Mouse (Mus musculus): ENCODE measurements around the gene Unc45b. TPM values are rescaled to one million over a fixed set of nuclear protein-coding genes. Genes with fewer than 3 reads are reported as not detected.
"Not testable (repeated sequence)": the region's sequence is repeated elsewhere in the genome, so short reads cannot be mapped to it uniquely, and the experiment has no call there.

Unc45b gene
- polyA plus RNA-seq, 1 experiment = 7.1 TPM

DNA sequence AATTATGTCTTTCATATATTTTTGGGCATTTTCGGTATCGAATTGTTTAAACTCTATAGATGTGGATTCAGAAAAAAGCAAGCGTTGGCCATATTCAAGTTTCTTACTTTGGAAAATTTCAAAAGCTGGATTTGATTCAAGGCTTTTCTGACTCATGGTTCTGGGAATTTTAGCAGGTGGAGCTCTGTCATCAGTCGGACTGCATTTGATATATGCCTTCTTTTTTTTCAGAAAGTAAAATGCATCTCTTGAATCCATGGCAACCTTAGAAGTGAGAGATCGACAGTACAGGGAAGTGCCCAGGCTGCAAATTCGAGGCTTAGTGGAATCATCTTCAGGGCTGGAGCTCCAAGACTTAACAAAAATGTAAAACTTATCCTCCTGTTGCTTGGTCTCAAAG, 77.3 kb downstream of the Unc45b start:
- WGBS = 88% methylated on average over 6 of the region's 6 CpGs

DNA sequence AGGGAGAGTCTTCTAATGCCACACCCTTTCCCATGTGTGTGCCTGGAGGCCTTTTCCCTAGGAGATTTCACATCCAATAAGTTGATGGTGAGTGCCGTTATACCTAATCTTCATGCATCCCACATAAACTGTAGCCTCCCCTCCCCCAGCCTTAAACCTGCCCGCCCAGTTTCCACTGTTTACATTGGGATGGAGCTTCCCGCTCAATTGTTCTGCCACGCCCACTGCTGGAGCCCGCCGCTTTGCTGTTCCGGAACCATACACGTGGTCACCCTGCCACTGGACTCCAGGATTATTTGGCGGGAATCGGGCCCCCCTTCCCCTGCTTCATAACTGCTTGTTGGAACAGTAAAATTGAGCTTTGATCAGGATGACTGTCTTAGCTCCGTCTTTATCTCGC, 79.0 kb downstream of the Unc45b start:
- WGBS = 75% methylated on average over 12 of the region's 12 CpGs
- TF ChIP-seq CTCF (IDR thresholded peaks at IDR 0.05; ENCODE audit: borderline replicate concordance, control insufficient read depth, extremely low read depth, insufficient read depth, low read length, poor library complexity) (no peak), POLR2A (IDR thresholded peaks at IDR 0.05; ENCODE audit: control insufficient read depth, extremely low read depth, insufficient read depth, low read length, poor library complexity) (no peak)
- H3K4me1 ChIP-seq (replicated peaks; ENCODE audit: control insufficient read depth, insufficient read depth, low read length) = peaks cover 11% of the 10 kb centered on the region
- H3K27me3 ChIP-seq (ENCODE audit: control insufficient read depth, insufficient read depth, low read length) = no peaks in the 10 kb centered on the region
- H3K4me3 ChIP-seq (ENCODE audit: control insufficient read depth, insufficient read depth, low read length) = no peak overlapping the region
- H3K36me3 ChIP-seq (ENCODE audit: control insufficient read depth, insufficient read depth, low read length) = no peaks in the 10 kb centered on the region
- H3K27ac ChIP-seq (ENCODE audit: control insufficient read depth, insufficient read depth, low read length) = no peak overlapping the region
- DNase-seq = no peak

More for the DNA sequence above, 77.3 kb downstream of the Unc45b start:
- H3K27ac ChIP-seq (ENCODE audit: control insufficient read depth, insufficient read depth, low read length) = no peak overlapping the region
- peaks cover 11% of the 10 kb centered on the region for H3K4me1 ChIP-seq (replicated peaks; ENCODE audit: control insufficient read depth, insufficient read depth, low read length)
- H3K36me3 ChIP-seq (ENCODE audit: control insufficient read depth, insufficient read depth, low read length) = no peaks in the 10 kb centered on the region
- H3K27me3 ChIP-seq (ENCODE audit: control insufficient read depth, insufficient read depth, low read length) = no peaks in the 10 kb centered on the region
- no peak overlapping the region for H3K4me3 ChIP-seq (ENCODE audit: control insufficient read depth, insufficient read depth, low read length)
- no peak for DNase-seq
- TF ChIP-seq CTCF (IDR thresholded peaks at IDR 0.05; ENCODE audit: borderline replicate concordance, control insufficient read depth, extremely low read depth, insufficient read depth, low read length, poor library complexity) (no peak), POLR2A (IDR thresholded peaks at IDR 0.05; ENCODE audit: control insufficient read depth, extremely low read depth, insufficient read depth, low read length, poor library complexity) (no peak)

DNA sequence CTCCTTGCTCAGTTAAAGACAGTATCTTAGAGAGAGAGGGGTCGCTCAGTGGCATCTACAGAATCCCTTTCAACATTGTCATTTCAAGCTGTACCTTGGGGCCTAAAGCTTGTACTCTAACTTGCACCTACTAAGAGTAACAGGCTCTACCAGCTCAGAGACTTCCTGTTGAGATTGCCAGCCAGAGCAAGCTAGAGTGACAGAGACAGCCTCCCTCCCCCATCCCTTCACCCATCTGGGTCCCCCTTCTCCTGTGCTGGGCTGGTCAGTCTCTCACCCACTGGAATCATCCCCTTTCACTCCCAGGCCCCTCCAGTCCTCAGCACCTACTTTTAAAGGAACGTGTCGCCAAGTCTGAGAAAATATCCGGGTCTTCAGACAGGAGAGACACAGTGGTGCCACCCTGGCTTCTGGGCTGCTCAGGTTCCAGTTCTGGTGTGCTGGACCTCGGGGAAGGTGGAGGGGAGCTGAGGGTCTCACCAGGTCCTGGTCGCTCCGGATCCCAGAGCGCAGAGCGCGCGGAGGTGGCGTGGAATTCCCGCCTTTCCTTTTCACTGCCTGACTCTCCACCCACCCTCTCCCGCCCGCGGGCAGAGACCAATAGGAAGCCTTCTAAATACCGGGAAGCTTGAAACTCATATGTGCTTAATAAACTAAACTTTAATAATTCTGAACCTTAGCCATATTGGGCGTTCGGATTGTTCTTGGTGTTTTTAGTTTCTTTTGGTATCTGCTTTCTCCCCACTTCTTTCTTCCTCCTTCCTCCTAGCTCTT, 80.4 kb downstream of the Unc45b start:
- 0 out of 2 replicates have a peak, but pooled peaks have one; percentile 24 for TF ChIP-seq POLR2A (IDR thresholded peaks at IDR 0.05; ENCODE audit: control insufficient read depth, extremely low read depth, insufficient read depth, low read length, poor library complexity)
- peak overlapping the region; percentile 72 for H3K4me3 ChIP-seq (ENCODE audit: control insufficient read depth, insufficient read depth, low read length)
- WGBS = 5% methylated on average over 19 of the region's 19 CpGs

DNA sequence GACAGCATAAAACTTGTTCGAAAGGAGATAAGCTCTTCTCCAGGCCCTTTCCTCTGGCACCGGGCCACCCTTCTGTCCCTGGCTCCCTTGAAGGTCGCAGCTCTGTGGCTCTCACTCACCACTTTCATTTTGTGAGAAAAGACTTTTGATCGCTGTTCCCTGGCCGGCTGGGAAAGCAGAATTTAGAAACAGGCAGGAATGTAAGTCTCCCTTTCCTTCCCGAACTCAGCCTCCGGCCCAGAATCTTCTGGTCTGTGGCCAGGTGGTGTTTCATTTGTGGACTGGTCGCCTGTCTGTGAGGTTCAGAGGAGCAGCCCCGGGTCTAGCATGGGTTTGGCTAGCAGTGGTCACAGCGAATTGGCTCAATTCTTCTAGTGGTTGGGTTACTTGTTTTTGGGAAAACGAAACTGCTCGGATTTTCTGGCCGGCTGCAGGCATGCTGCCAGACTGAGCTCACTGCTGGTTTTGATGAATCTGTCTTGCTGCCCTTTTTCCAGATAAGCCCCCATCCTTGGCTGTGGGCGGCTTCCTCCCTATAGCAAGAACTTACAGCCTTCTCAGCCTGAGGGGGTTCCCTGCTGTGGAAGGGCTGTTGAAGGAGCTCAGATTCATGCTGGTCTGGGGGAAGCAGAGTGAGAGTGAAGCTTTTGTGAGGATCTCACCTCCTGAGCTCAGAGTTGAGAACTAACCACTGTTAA, 81.3 kb downstream of the Unc45b start, which contains the start of gene Slfn9:
TSS of gene Slfn9 (minus strand) at position 362 of the 698 bp plus-strand sequence.
- peak within 1 kb of the TSS; percentile 72 for H3K4me3 ChIP-seq (ENCODE audit: control insufficient read depth, insufficient read depth, low read length)
- H3K27me3 ChIP-seq (ENCODE audit: control insufficient read depth, insufficient read depth, low read length) = no peaks in the 10 kb centered on the region
- no peak for DNase-seq
- H3K36me3 ChIP-seq (ENCODE audit: control insufficient read depth, insufficient read depth, low read length) = no peaks in the 10 kb centered on the region
- TF ChIP-seq CTCF (IDR thresholded peaks at IDR 0.05; ENCODE audit: borderline replicate concordance, control insufficient read depth, extremely low read depth, insufficient read depth, low read length, poor library complexity) = no peak
- TF ChIP-seq POLR2A (IDR thresholded peaks at IDR 0.05; ENCODE audit: control insufficient read depth, extremely low read depth, insufficient read depth, low read length, poor library complexity) = no peak
- H3K27ac ChIP-seq (ENCODE audit: control insufficient read depth, insufficient read depth, low read length) = peak within 1 kb of the TSS; percentile 40; the same call in 1 of the 2 replicates
- 4% methylated on average over 14 of the region's 14 CpGs for WGBS
- peaks cover 11% of the 10 kb centered on the region for H3K4me1 ChIP-seq (replicated peaks; ENCODE audit: control insufficient read depth, insufficient read depth, low read length)

More for the DNA sequence above, 80.4 kb downstream of the Unc45b start:
- Histone ChIP-seq H3K27ac (ENCODE audit: control insufficient read depth, insufficient read depth, low read length) (peak overlapping the region; percentile 6; the same call in 1 of the 2 replicates), H3K4me1 (replicated peaks; ENCODE audit: control insufficient read depth, insufficient read depth, low read length) (peaks cover 11% of the 10 kb centered on the region)
- not testable (repeated sequence) for H3K27me3 ChIP-seq (ENCODE audit: control insufficient read depth, insufficient read depth, low read length); H3K36me3 ChIP-seq (ENCODE audit: control insufficient read depth, insufficient read depth, low read length)
- DNase-seq = peak; percentile 34

Other genes starting within 250 kb of the Unc45b start
- gene Cct6b, start 146.2 kb upstream of the Unc45b start, polyA plus RNA-seq (2012; rRNA removed) = 0.16 and 0.19 TPM in 2 replicates
- gene Zfp830, start 146.2 kb upstream of the Unc45b start, polyA plus RNA-seq (2012; rRNA removed) = 8.1 and 8.7 TPM in 2 replicates
- 18.5 and 23.0 TPM in 2 replicates for gene Lig3, start 129.4 kb upstream of the Unc45b start, polyA plus RNA-seq (2012; rRNA removed)
- 13.4 and 16.3 TPM in 2 replicates for gene Rffl, start 39.3 kb upstream of the Unc45b start, polyA plus RNA-seq (2012; rRNA removed)
- 22.0 and 22.6 TPM in 2 replicates for gene Rad51d, start 19.9 kb upstream of the Unc45b start, polyA plus RNA-seq (2012; rRNA removed)
- 0.23 and 0.36 TPM in 2 replicates for gene Fndc8, start 18.4 kb upstream of the Unc45b start, polyA plus RNA-seq (2012; rRNA removed)
- gene Nle1, start 2.1 kb upstream of the Unc45b start, polyA plus RNA-seq (2012; rRNA removed) = 81.4 and 85.8 TPM in 2 replicates
- 7.0 and 8.4 TPM in 2 replicates for gene Slfn5, start 40.8 kb downstream of the Unc45b start, polyA plus RNA-seq (2012; rRNA removed)
- 3.3 and 4.1 TPM in 2 replicates for gene Slfn9, start 81.3 kb downstream of the Unc45b start, polyA plus RNA-seq (2012; rRNA removed)
- 4.0 and 4.2 TPM in 2 replicates for gene Slfn8, start 110.3 kb downstream of the Unc45b start, polyA plus RNA-seq (2012; rRNA removed)
- 40.6 and 44.7 TPM in 2 replicates for gene Slfn2, start 154.6 kb downstream of the Unc45b start, polyA plus RNA-seq (2012; rRNA removed)
- gene Slfn1, start 206.3 kb downstream of the Unc45b start, polyA plus RNA-seq (2012; rRNA removed) = 16.3 and 24.3 TPM in 2 replicates